Mouse (Mus musculus) kidney, embryonic 14.5 days (tissue): ENCODE results near the gene Mrpl17. TPM values are rescaled to one million over a fixed set of nuclear protein-coding genes. Genes with fewer than 3 reads are reported as not detected.
"Not testable (repeated sequence)": the region's sequence is repeated elsewhere in the genome, so short reads cannot be mapped to it uniquely, and the experiment has no call there.

Experiments used
- ATAC-seq: fragments of 200-750 bp; cut with Nextera tagmentation; 2 replicates; pipeline ENCODE4 v1.8.0; 2017; ENCODE audit warnings: moderate number of reproducible peaks, mild to moderate bottlenecking, moderate TSS enrichment, moderate library complexity; ENCODE audit not compliant: low FRiP score, low TSS enrichment
- H3K27ac ChIP-seq: fragments of 300-500 bp; sonication (generic); 2 replicates; pipeline ENCODE4 v1.5.1; 2014; ENCODE audit warnings: low read depth, mild to moderate bottlenecking, low read length, moderate library complexity, mixed read lengths
- H3K27me3 ChIP-seq: fragments of 300-500 bp; sonication (generic); 2 replicates; pipeline ENCODE4 v1.6.1; 2014; ENCODE audit warnings: mild to moderate bottlenecking, low read length; ENCODE audit not compliant: control insufficient read depth, insufficient read depth
- H3K36me3 ChIP-seq: fragments of 300-500 bp; sonication (generic); 2 replicates; pipeline ENCODE4 v1.6.1; 2014; ENCODE audit warnings: low read length, mixed read lengths; ENCODE audit not compliant: control insufficient read depth, insufficient read depth
- H3K4me1 ChIP-seq: fragments of 300-500 bp; sonication (generic); 2 replicates; pipeline ENCODE4 v1.6.1; 2014; ENCODE audit warnings: low read length, mixed read lengths; ENCODE audit not compliant: control insufficient read depth, insufficient read depth
- H3K4me2 ChIP-seq: fragments of 300-500 bp; sonication (generic); replicated peaks from 2 replicates; pipeline ENCODE4 v1.6.1; 2014; ENCODE audit warnings: low read depth, mild to moderate bottlenecking, low read length
- H3K4me3 ChIP-seq: fragments of 300-500 bp; sonication (generic); 2 replicates; pipeline ENCODE4 v1.5.1; 2014; ENCODE audit warnings: mild to moderate bottlenecking, low read length
- H3K9ac ChIP-seq: fragments of 300-500 bp; sonication (generic); 2 replicates; pipeline ENCODE4 v1.6.1; 2014; ENCODE audit warnings: low read depth, mild to moderate bottlenecking, low read length, moderate library complexity
- H3K9me3 ChIP-seq: fragments of 300-500 bp; sonication (generic); 2 replicates; pipeline ENCODE4 v1.6.1; 2016; ENCODE audit warnings: low read length; ENCODE audit not compliant: control insufficient read depth
- WGBS: fragments of 180-500 bp; shearing (Covaris S2); extraction: QIAGEN DNeasy Blood & Tissue Kit; methylation state at CpG from one replicate; pipeline ENCODE4 v1.1.7; 2014; 5-methylcytosine and 5-hydroxymethylcytosine counted together
- polyA plus RNA-seq: library from polyadenylated mRNA; unstranded; fragments of >200 nt; fragmentation: Nextera tagmentation; extraction: Ambion mirVana; gene quantifications from 2 replicates; pipeline ENCODE4 v1.2.1, GENCODE M21; 2014

Mrpl17 gene
- polyA plus RNA-seq: 434 and 459 TPM in 2 replicates

- Histone ChIP-seq H3K4me2 (peak within 1 kb of the TSS; percentile 77), H3K9ac (peak within 1 kb of the TSS; percentile 94), H3K36me3 (peaks cover 24% of the 10 kb centered on the region; the same call in 1 of the 2 replicates), H3K4me3 (peak within 1 kb of the TSS; percentile 90), H3K27ac (peak within 1 kb of the TSS; percentile 88), H3K4me1 (peaks cover 9% of the 10 kb centered on the region), H3K9me3 (no peaks in the 10 kb centered on the region), H3K27me3 (no peaks in the 10 kb centered on the region)
- WGBS: under 1% methylated on average over 48 of the region's 52 CpGs
- peak; percentile 99 for ATAC-seq
Measured at GRCm38 (mm10) chr7:105810877-105811489, at the start of gene Mrpl17. Mrpl17 (minus strand) TSS chr7:105811099.

GRCm38 (mm10) chr7:105855718-105856560 lies 45.0 kb upstream of the Mrpl17 start:
- H3K9ac ChIP-seq, H3K4me3 ChIP-seq, ATAC-seq, H3K9me3 ChIP-seq, H3K4me2 ChIP-seq, H3K27ac ChIP-seq, H3K36me3 ChIP-seq, H3K4me1 ChIP-seq, H3K27me3 ChIP-seq: not testable (repeated sequence)
- no CpG with 5 or more reads among the region's 2 CpGs for WGBS

GRCm38 (mm10) chr7:105824281-105824680 lies 13.4 kb upstream of the Mrpl17 start:
- Histone ChIP-seq H3K4me3 (no peak overlapping the region), H3K27me3 (no peaks in the 10 kb centered on the region; the same call in 1 of the 2 replicates), H3K36me3 (no peaks in the 10 kb centered on the region), H3K9me3 (no peaks in the 10 kb centered on the region), H3K9ac (no peak overlapping the region), H3K4me2 (no peak overlapping the region), H3K27ac (no peak overlapping the region), H3K4me1 (no peaks in the 10 kb centered on the region)
- WGBS: 83% methylated on average over 7 of the region's 7 CpGs
- ATAC-seq: no peak

GRCm38 (mm10) chr7:105818483-105818882 lies 7.6 kb upstream of the Mrpl17 start:
- Histone ChIP-seq H3K27ac (no peak overlapping the region), H3K4me3 (no peak overlapping the region), H3K9me3 (no peaks in the 10 kb centered on the region), H3K36me3 (no peaks in the 10 kb centered on the region), H3K9ac (no peak overlapping the region), H3K4me1 (no peaks in the 10 kb centered on the region), H3K27me3 (no peaks in the 10 kb centered on the region; the same call in 1 of the 2 replicates), H3K4me2 (no peak overlapping the region)
- WGBS: 0% methylated on average over 1 of the region's 1 CpGs
- ATAC-seq: 0 out of 2 replicates have a peak, but pooled peaks have one; percentile 24

- no peaks in the 10 kb centered on the region for H3K36me3 ChIP-seq
- H3K27me3 ChIP-seq: no peaks in the 10 kb centered on the region
- H3K4me2 ChIP-seq: no peak overlapping the region
- no peak for ATAC-seq
- H3K27ac ChIP-seq: no peak overlapping the region
- no peak overlapping the region for H3K9ac ChIP-seq
- H3K9me3 ChIP-seq: no peaks in the 10 kb centered on the region
- no peaks in the 10 kb centered on the region for H3K4me1 ChIP-seq
- H3K4me3 ChIP-seq: no peak overlapping the region
Measured at GRCm38 (mm10) chr7:105816736-105817135, 5.8 kb upstream of the Mrpl17 start.

- no peak for ATAC-seq
- Histone ChIP-seq H3K36me3 (peaks cover 15% of the 10 kb centered on the region; the same call in 1 of the 2 replicates), H3K27ac (no peak overlapping the region), H3K4me1 (peaks cover 9% of the 10 kb centered on the region), H3K4me2 (no peak overlapping the region), H3K4me3 (no peak overlapping the region), H3K27me3 (no peaks in the 10 kb centered on the region), H3K9ac (no peak overlapping the region), H3K9me3 (no peaks in the 10 kb centered on the region)
- 85% methylated on average over 3 of the region's 3 CpGs for WGBS
Measured at GRCm38 (mm10) chr7:105813326-105813725, 2.4 kb upstream of the Mrpl17 start.

GRCm38 (mm10) chr7:105812566-105812965 lies 1.7 kb upstream of the Mrpl17 start:
- Histone ChIP-seq H3K4me1 (peaks cover 9% of the 10 kb centered on the region), H3K27ac (no peak overlapping the region), H3K27me3 (no peaks in the 10 kb centered on the region), H3K9ac (no peak overlapping the region), H3K36me3 (peaks cover 21% of the 10 kb centered on the region; the same call in 1 of the 2 replicates), H3K4me2 (no peak overlapping the region), H3K4me3 (no peak overlapping the region), H3K9me3 (no peaks in the 10 kb centered on the region)
- whole genome bisulfite sequencing: 77% methylated on average over 3 of the region's 3 CpGs
- ATAC-seq: no peak

- no peak overlapping the region; the same call in 1 of the 2 replicates for H3K4me3 ChIP-seq
- peak overlapping the region; percentile 28; the same call in 1 of the 2 replicates for H3K9ac ChIP-seq
- peak; percentile 25 for ATAC-seq
- peaks cover 24% of the 10 kb centered on the region; the same call in 1 of the 2 replicates for H3K36me3 ChIP-seq
- no peak overlapping the region for H3K4me2 ChIP-seq
- H3K27me3 ChIP-seq: no peaks in the 10 kb centered on the region
- no peaks in the 10 kb centered on the region for H3K9me3 ChIP-seq
- H3K27ac ChIP-seq: no peak overlapping the region
- H3K4me1 ChIP-seq: peaks cover 9% of the 10 kb centered on the region
Measured at GRCm38 (mm10) chr7:105811516-105811915, 617 bp upstream of the Mrpl17 start.
